Mouse (Mus musculus) erythroblast, embryonic 14.5 days (primary cell): ENCODE measurements around the gene Alad.

Experiments used
- GATA1 ChIP-seq: IDR thresholded peaks from 2 replicates; pipeline ENCODE4 v1.6.1; 2012; ENCODE audit warnings: low read length, inconsistent platforms, mixed read lengths
- TAL1 ChIP-seq: IDR thresholded peaks from 3 replicates; pipeline ENCODE4 v1.6.1; 2012; ENCODE audit warnings: low read length, inconsistent platforms, mixed read lengths

- no peak for TF ChIP-seq TAL1
- no peak for TF ChIP-seq GATA1
These were observed 27.0 kb downstream of the Alad start for GRCm38 (mm10) chr4:62492682-62493081.
